Mouse (Mus musculus): ENCODE results near the gene Clec2e. TPM values are rescaled to one million over a fixed set of nuclear protein-coding genes. Genes with fewer than 3 reads are reported as not detected.
"Not testable (repeated sequence)": the region's sequence is repeated elsewhere in the genome, so short reads cannot be mapped to it uniquely, and the experiment has no call there.

The Clec2e gene
- not detected in 2 replicates for polyA plus RNA-seq (2014; fragmentation: Nextera tagmentation; extraction: Ambion mirVana)

DNA sequence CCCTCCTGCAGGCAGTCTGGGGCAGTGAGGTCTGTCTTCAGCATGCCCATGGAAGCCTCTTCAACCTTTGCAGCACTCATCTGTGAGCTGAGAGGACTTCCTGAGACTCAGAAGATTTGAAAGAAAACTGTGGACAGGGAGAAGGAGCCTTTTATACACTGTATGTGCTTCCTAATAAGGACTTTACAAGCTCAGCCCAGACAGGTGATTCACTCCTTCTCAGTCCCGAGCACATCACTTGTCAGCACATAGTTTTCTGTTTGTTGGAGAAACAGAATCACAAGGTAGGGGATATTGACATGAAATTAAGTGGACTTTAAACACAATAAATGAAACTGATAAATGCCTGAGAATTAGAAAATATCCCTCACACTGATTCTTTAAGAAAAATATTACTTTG, at the start of gene Clec2e:
Clec2e (minus strand) TSS at position 120 of the 400 bp plus-strand sequence.
- WGBS: 64% methylated on average over 1 of the region's 1 CpGs
- not testable (repeated sequence) for H3K27ac ChIP-seq (ENCODE audit: low read length); H3K9ac ChIP-seq (replicated peaks; ENCODE audit: low read depth, low read length); H3K27me3 ChIP-seq (ENCODE audit: control insufficient read depth, insufficient read depth, low read length); H3K4me3 ChIP-seq (ENCODE audit: low read depth, low read length); H3K4me1 ChIP-seq (ENCODE audit: control insufficient read depth, insufficient read depth, low read length); ATAC-seq (ENCODE audit: insufficient number of reproducible peaks, insufficient read depth, low FRiP score, low read depth); H3K9me3 ChIP-seq (ENCODE audit: control insufficient read depth, low read depth, low read length); H3K4me2 ChIP-seq (replicated peaks; ENCODE audit: low read depth, low read length); H3K36me3 ChIP-seq (ENCODE audit: control insufficient read depth, insufficient read depth, low read length)

DNA sequence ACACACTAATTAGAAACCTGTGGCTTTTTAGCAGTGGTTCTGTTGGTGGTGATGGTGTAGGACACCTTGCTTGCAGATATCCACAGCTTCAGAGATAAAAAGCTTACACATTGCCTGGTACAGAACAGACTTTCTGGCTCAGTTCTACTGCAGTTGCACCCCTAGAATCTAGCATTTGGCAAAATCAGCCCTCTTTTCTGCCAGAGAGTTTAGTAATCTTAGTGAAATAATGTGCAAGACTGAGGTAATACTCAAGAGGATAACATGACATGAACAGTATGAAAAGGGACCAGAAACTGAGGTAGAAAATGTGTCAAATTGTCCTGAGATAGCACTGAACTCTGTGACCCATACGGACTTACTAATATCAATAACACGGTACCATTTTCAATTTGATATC, 46.1 kb upstream of the Clec2e start:
- Histone ChIP-seq H3K27me3 (ENCODE audit: control insufficient read depth, insufficient read depth, low read length) (no peaks in the 10 kb centered on the region), H3K4me2 (replicated peaks; ENCODE audit: low read depth, low read length) (no peak overlapping the region), H3K36me3 (ENCODE audit: control insufficient read depth, insufficient read depth, low read length) (no peaks in the 10 kb centered on the region), H3K9me3 (ENCODE audit: control insufficient read depth, low read depth, low read length) (no peaks in the 10 kb centered on the region), H3K4me3 (ENCODE audit: low read depth, low read length) (no peak overlapping the region), H3K27ac (ENCODE audit: low read length) (no peak overlapping the region), H3K9ac (replicated peaks; ENCODE audit: low read depth, low read length) (no peak overlapping the region), H3K4me1 (ENCODE audit: control insufficient read depth, insufficient read depth, low read length) (no peaks in the 10 kb centered on the region)
- ATAC-seq (ENCODE audit: insufficient number of reproducible peaks, insufficient read depth, low FRiP score, low read depth): no peak
- WGBS: 94% methylated on average over 2 of the region's 2 CpGs

DNA sequence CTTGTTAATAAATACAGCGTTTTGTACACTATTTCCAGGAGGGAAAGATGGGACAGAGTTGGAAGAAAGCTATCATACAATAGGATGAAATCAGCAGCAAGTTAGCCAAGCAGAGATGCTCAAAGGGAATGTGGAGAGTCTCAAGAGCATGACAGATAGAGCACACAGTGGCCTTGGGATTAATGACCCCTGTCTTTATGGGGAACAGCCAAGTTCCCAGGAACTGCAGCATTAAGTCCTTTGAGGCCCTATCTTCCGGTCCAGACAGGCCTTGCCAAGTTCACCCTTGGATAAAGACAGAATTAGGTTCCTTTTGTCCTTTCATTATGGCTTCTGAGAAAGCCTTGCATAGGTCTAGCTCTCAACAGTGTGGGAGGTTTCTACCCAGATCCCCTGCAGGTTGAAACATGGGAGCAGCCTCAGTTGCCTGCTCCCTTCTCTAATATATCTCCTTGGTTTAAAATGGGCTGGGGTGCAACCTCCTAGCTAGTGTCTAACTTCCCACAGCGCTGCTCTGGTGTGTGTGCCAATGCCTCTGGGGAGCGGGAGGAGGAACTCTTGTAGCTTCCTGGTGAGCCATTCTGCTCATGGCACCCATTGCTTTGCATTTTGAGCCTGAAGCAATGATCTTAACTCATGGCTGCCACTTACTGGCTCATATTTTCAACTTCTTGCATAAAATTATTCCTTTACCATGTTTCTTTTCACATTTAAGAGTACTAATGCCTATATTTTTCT, 32.1 kb upstream of the Clec2e start:
- 88% methylated on average over 4 of the region's 4 CpGs for WGBS
- H3K27ac ChIP-seq (ENCODE audit: low read length): no peak overlapping the region
- no peak overlapping the region for H3K4me3 ChIP-seq (ENCODE audit: low read depth, low read length)
- no peak overlapping the region for H3K4me2 ChIP-seq (replicated peaks; ENCODE audit: low read depth, low read length)
- no peaks in the 10 kb centered on the region for H3K4me1 ChIP-seq (ENCODE audit: control insufficient read depth, insufficient read depth, low read length)
- H3K9ac ChIP-seq (replicated peaks; ENCODE audit: low read depth, low read length): no peak overlapping the region
- no peaks in the 10 kb centered on the region for H3K9me3 ChIP-seq (ENCODE audit: control insufficient read depth, low read depth, low read length)
- no peaks in the 10 kb centered on the region for H3K36me3 ChIP-seq (ENCODE audit: control insufficient read depth, insufficient read depth, low read length)
- ATAC-seq (ENCODE audit: insufficient number of reproducible peaks, insufficient read depth, low FRiP score, low read depth): no peak
- no peaks in the 10 kb centered on the region for H3K27me3 ChIP-seq (ENCODE audit: control insufficient read depth, insufficient read depth, low read length)

DNA sequence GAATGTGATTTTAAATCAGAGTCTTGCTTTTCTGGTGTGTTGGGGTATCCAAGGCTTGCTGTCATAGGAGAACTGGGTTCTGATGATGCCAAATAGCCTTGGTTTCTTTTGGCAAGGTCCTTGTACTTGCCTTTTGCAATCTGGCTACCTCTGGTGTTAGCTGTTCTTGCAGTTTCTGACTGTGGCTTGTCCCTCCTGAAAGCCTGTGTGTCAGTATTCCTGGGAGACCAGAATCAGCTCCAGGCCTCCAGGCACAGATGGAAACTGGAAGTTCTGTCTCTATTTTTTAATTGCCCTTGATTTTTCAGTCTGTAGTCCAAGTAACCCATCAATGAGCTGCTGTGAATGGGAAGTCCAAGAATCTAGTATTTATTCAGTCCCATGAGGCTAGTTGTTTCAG, 26.1 kb upstream of the Clec2e start:
- no peaks in the 10 kb centered on the region for H3K9me3 ChIP-seq (ENCODE audit: control insufficient read depth, low read depth, low read length)
- no peaks in the 10 kb centered on the region for H3K27me3 ChIP-seq (ENCODE audit: control insufficient read depth, insufficient read depth, low read length)
- no peaks in the 10 kb centered on the region for H3K4me1 ChIP-seq (ENCODE audit: control insufficient read depth, insufficient read depth, low read length)
- no peak overlapping the region for H3K9ac ChIP-seq (replicated peaks; ENCODE audit: low read depth, low read length)
- H3K4me3 ChIP-seq (ENCODE audit: low read depth, low read length): no peak overlapping the region
- no peak overlapping the region for H3K27ac ChIP-seq (ENCODE audit: low read length)
- H3K36me3 ChIP-seq (ENCODE audit: control insufficient read depth, insufficient read depth, low read length): no peaks in the 10 kb centered on the region
- no peak overlapping the region for H3K4me2 ChIP-seq (replicated peaks; ENCODE audit: low read depth, low read length)
- ATAC-seq (ENCODE audit: insufficient number of reproducible peaks, insufficient read depth, low FRiP score, low read depth): no peak

DNA sequence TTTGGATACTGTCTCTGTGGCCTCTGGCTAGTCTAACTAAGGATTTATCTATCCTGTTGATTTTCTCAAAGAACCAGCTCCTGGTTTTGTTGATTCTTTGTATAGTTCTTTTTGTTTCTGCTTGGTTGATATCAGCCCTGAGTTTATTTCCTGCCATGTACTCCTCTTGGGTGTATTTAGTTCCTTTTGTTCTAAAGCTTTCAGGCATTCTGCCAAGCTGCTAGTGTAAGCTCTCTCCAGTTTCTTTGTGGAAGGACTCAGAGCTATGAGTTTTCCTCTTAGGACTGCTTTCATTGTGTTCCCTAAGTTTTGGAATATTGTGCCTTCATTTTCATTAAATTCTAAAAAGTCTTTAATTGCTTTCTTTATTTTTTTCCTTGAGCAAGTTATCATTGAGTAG, 23.8 kb upstream of the Clec2e start:
- H3K4me2 ChIP-seq (replicated peaks; ENCODE audit: low read depth, low read length); H3K27ac ChIP-seq (ENCODE audit: low read length); H3K9me3 ChIP-seq (ENCODE audit: control insufficient read depth, low read depth, low read length); H3K27me3 ChIP-seq (ENCODE audit: control insufficient read depth, insufficient read depth, low read length); H3K36me3 ChIP-seq (ENCODE audit: control insufficient read depth, insufficient read depth, low read length); ATAC-seq (ENCODE audit: insufficient number of reproducible peaks, insufficient read depth, low FRiP score, low read depth); H3K4me1 ChIP-seq (ENCODE audit: control insufficient read depth, insufficient read depth, low read length); H3K4me3 ChIP-seq (ENCODE audit: low read depth, low read length); H3K9ac ChIP-seq (replicated peaks; ENCODE audit: low read depth, low read length): not testable (repeated sequence)

DNA sequence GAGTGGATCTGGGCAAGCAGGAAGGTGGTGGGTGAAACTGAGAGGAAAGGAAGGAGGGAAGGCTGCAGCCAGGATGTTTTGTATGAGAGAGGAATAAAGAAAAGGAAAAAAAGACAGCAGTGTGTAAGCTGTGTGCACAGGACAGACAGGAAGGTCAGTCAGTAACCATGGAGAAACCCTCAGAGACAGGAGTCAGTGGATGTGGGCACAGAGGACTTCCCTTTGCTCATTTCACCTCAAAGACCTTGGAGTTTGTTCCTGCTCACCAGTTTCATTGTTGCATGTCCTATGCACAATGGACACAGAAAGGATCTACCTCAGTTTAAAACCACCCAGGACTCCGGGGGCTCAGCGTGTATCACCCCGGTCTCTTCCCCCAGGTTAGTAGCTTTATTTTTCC, 15.5 kb upstream of the Clec2e start:
- Histone ChIP-seq H3K4me3 (ENCODE audit: low read depth, low read length) (no peak overlapping the region), H3K9ac (replicated peaks; ENCODE audit: low read depth, low read length) (no peak overlapping the region), H3K4me2 (replicated peaks; ENCODE audit: low read depth, low read length) (no peak overlapping the region), H3K36me3 (ENCODE audit: control insufficient read depth, insufficient read depth, low read length) (no peaks in the 10 kb centered on the region), H3K27me3 (ENCODE audit: control insufficient read depth, insufficient read depth, low read length) (no peaks in the 10 kb centered on the region), H3K9me3 (ENCODE audit: control insufficient read depth, low read depth, low read length) (no peaks in the 10 kb centered on the region), H3K4me1 (ENCODE audit: control insufficient read depth, insufficient read depth, low read length) (0 out of 2 replicates have a peak, but pooled peaks cover 5% of the 10 kb centered on the region), H3K27ac (ENCODE audit: low read length) (no peak overlapping the region)
- ATAC-seq (ENCODE audit: insufficient number of reproducible peaks, insufficient read depth, low FRiP score, low read depth): no peak
- WGBS: 95% methylated on average over 3 of the region's 3 CpGs

DNA sequence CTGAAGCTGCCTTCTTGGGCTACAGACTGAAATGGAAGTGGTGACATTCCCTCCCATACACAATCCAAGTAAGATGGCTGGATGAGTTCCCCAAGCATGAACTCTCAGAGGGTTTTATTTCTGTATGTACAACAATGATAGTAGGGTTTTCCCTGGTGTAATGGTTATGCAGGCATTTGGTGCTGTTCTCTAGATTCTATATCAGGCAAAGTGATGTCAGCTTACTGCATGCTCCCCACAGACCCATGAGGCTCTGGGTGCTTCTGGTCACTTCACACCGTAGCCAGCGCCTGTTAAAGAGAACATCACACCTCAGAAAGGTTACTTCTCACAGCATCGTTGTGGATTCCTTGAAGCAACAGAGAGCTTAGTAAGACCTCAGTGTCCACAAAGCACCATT, 13.5 kb upstream of the Clec2e start:
- not testable (repeated sequence) for H3K4me3 ChIP-seq (ENCODE audit: low read depth, low read length); ATAC-seq (ENCODE audit: insufficient number of reproducible peaks, insufficient read depth, low FRiP score, low read depth); H3K9ac ChIP-seq (replicated peaks; ENCODE audit: low read depth, low read length); H3K4me2 ChIP-seq (replicated peaks; ENCODE audit: low read depth, low read length); H3K9me3 ChIP-seq (ENCODE audit: control insufficient read depth, low read depth, low read length); H3K27ac ChIP-seq (ENCODE audit: low read length); H3K36me3 ChIP-seq (ENCODE audit: control insufficient read depth, insufficient read depth, low read length); H3K27me3 ChIP-seq (ENCODE audit: control insufficient read depth, insufficient read depth, low read length); H3K4me1 ChIP-seq (ENCODE audit: control insufficient read depth, insufficient read depth, low read length)
- 73% methylated on average over 3 of the region's 3 CpGs for WGBS

DNA sequence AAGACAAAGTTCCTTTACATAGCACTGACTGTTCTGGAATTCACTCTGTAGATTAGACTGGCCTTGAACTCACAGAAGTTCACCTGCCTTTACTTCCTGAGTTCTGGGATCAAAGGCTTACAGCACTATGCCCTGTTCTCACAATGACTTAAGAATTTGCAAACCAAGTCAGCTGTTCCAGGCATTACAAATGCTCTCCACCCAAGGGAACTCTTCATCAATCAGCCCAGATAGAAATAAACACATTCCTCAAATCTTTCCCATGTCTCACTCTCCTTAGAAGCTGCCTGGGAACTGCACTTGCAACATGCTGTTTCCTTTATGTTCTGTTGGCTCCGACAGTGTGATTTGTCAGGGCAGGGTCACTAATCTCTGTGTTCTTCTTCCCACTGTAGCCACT, 13.1 kb upstream of the Clec2e start:
- no peaks in the 10 kb centered on the region for H3K36me3 ChIP-seq (ENCODE audit: control insufficient read depth, insufficient read depth, low read length)
- 0 out of 2 replicates have a peak, but pooled peaks cover 5% of the 10 kb centered on the region for H3K4me1 ChIP-seq (ENCODE audit: control insufficient read depth, insufficient read depth, low read length)
- ATAC-seq (ENCODE audit: insufficient number of reproducible peaks, insufficient read depth, low FRiP score, low read depth): no peak
- no peak overlapping the region for H3K4me2 ChIP-seq (replicated peaks; ENCODE audit: low read depth, low read length)
- H3K27me3 ChIP-seq (ENCODE audit: control insufficient read depth, insufficient read depth, low read length): no peaks in the 10 kb centered on the region
- H3K9ac ChIP-seq (replicated peaks; ENCODE audit: low read depth, low read length): no peak overlapping the region
- no peaks in the 10 kb centered on the region for H3K9me3 ChIP-seq (ENCODE audit: control insufficient read depth, low read depth, low read length)
- H3K27ac ChIP-seq (ENCODE audit: low read length): no peak overlapping the region
- H3K4me3 ChIP-seq (ENCODE audit: low read depth, low read length): no peak overlapping the region
- 17% methylated on average over 1 of the region's 1 CpGs for WGBS

Data from stomach, embryonic 14.5 days (tissue).